Comparison of ENCODE assay signal across 20 mouse cellular contexts in genomic region chr9:46118844-46119385, GRCm38 (mm10).
A peak's percentile ranks its signal among the peaks of the same experiment; 100 is the strongest.
DNase-seq lines count a peak whose midpoint lies in the region; ATAC-seq and TF ChIP-seq lines count a peak whose summit lies in the region.
"Had no signal": no experiment of that assay in that cellular context is flagged by ENCODE, and none has a peak within 500 bp of the region (broad histone marks: within the 10 kb centered on the region; RNA-seq: fewer than 3 reads in every experiment).

No protein-coding gene starts in this region.

- WGBS in forebrain, embryonic 12.5 days = 88% methylated on average over 8 of the region's 8 CpGs
- WGBS in forebrain, embryonic 16.5 days = 74% methylated on average over 8 of the region's 8 CpGs
- WGBS in midbrain, embryonic 15.5 days = 90% methylated on average over 8 of the region's 8 CpGs
- WGBS in midbrain, embryonic 16.5 days = 89% methylated on average over 8 of the region's 8 CpGs
- WGBS in midbrain, postnatal 0 days = 85% methylated on average over 8 of the region's 8 CpGs

- peaks cover 5% of the 10 kb centered on the region; the same call in 1 of the 2 replicates for H3K9me3 ChIP-seq in forebrain, embryonic 12.5 days
- H3K9me3 ChIP-seq in forebrain, embryonic 16.5 days (ENCODE audit: control insufficient read depth, low read length) = no peaks in the 10 kb centered on the region
- H3K9me3 ChIP-seq in midbrain, embryonic 15.5 days = no peaks in the 10 kb centered on the region
- H3K9me3 ChIP-seq in midbrain, embryonic 16.5 days (replicated peaks; ENCODE audit: control insufficient read depth, low read length, poor library complexity, severe bottlenecking) = no peaks in the 10 kb centered on the region
- no peaks in the 10 kb centered on the region for H3K9me3 ChIP-seq in midbrain, postnatal 0 days (ENCODE audit: low read length)
- H3K9me3 ChIP-seq: hindbrain, embryonic 15.5 days; neural tube, embryonic 12.5 days had no signal

- DNase-seq in naive thymus-derived CD4-positive, alpha-beta T cell, adult 2 months (ENCODE audit: low read depth) = peak; percentile 53
- no peak for DNase-seq in midbrain, postnatal 0 days (ENCODE audit: low spot score)
- DNase-seq in cerebellum, adult 9-11 months = no peak
- DNase-seq: cerebellum, postnatal 10 days; embryo, embryonic 11 days; gastrocnemius, postnatal 25 days; heart, postnatal 36 days; kidney, adult 9 months; kidney, postnatal 36 days; lung, adult 2 months; midbrain, embryonic 14.5 days; right cerebral cortex, postnatal 25 days had no signal

- H3K27ac ChIP-seq in forebrain, embryonic 12.5 days = peak overlapping the region; percentile 76; the same call in 1 of the 2 replicates
- H3K27ac ChIP-seq in forebrain, embryonic 16.5 days (ENCODE audit: low read length) = no peak overlapping the region
- peak overlapping the region; percentile 72; the same call in 1 of the 2 replicates for H3K27ac ChIP-seq in midbrain, embryonic 15.5 days
- H3K27ac ChIP-seq in midbrain, embryonic 16.5 days (ENCODE audit: low read length) = no peak overlapping the region
- 0 out of 2 replicates have a peak overlapping the region, but pooled peaks have one; percentile 22 for H3K27ac ChIP-seq in brown adipose tissue, adult 24 weeks (replicated peaks; ENCODE audit: low read depth, low read length)
- H3K27ac ChIP-seq in midbrain, postnatal 0 days (ENCODE audit: low read depth, low read length) = no peak overlapping the region

- no peak overlapping the region for H3K4me3 ChIP-seq in forebrain, embryonic 12.5 days (replicated peaks)
- no peak overlapping the region for H3K4me3 ChIP-seq in forebrain, embryonic 16.5 days (replicated peaks; ENCODE audit: low read length)
- no peak overlapping the region for H3K4me3 ChIP-seq in midbrain, embryonic 15.5 days
- H3K4me3 ChIP-seq in midbrain, embryonic 16.5 days (ENCODE audit: low read depth, low read length) = no peak overlapping the region
- no peak overlapping the region for H3K4me3 ChIP-seq in brown adipose tissue, adult 24 weeks (ENCODE audit: insufficient read depth, low read depth, low read length)
- H3K4me3 ChIP-seq in midbrain, postnatal 0 days (ENCODE audit: low read depth, low read length) = no peak overlapping the region
- H3K4me3 ChIP-seq: hindbrain, embryonic 15.5 days; neural tube, embryonic 12.5 days had no signal

- no peak for TF ChIP-seq CTCF in midbrain, postnatal 0 days (IDR thresholded peaks at IDR 0.05)

- H3K4me2 ChIP-seq in forebrain, embryonic 12.5 days = no peak overlapping the region
- H3K4me2 ChIP-seq in forebrain, embryonic 16.5 days (ENCODE audit: low read length) = no peak overlapping the region
- H3K4me2 ChIP-seq in midbrain, embryonic 15.5 days = no peak overlapping the region
- H3K4me2 ChIP-seq in midbrain, embryonic 16.5 days (ENCODE audit: low read length) = no peak overlapping the region
- no peak overlapping the region for H3K4me2 ChIP-seq in midbrain, postnatal 0 days (ENCODE audit: low read depth, low read length, poor library complexity, severe bottlenecking)
- H3K4me2 ChIP-seq: heart, embryonic 11.5 days; hindbrain, embryonic 15.5 days; neural tube, embryonic 12.5 days had no signal

- no peaks in the 10 kb centered on the region for H3K27me3 ChIP-seq in forebrain, embryonic 12.5 days
- H3K27me3 ChIP-seq in forebrain, embryonic 16.5 days (replicated peaks; ENCODE audit: control insufficient read depth, insufficient read depth, low read length) = no peaks in the 10 kb centered on the region
- H3K27me3 ChIP-seq in midbrain, embryonic 15.5 days (replicated peaks) = no peaks in the 10 kb centered on the region
- H3K27me3 ChIP-seq in midbrain, embryonic 16.5 days (ENCODE audit: control insufficient read depth, insufficient read depth, low read depth, low read length) = no peaks in the 10 kb centered on the region
- no peaks in the 10 kb centered on the region for H3K27me3 ChIP-seq in midbrain, postnatal 0 days (ENCODE audit: insufficient read depth, low read length)
- H3K27me3 ChIP-seq: hindbrain, embryonic 15.5 days; neural tube, embryonic 12.5 days had no signal

- H3K9ac ChIP-seq in forebrain, embryonic 12.5 days = no peak overlapping the region
- no peak overlapping the region for H3K9ac ChIP-seq in forebrain, embryonic 16.5 days (replicated peaks; ENCODE audit: low read depth, low read length)
- H3K9ac ChIP-seq in midbrain, embryonic 15.5 days = no peak overlapping the region
- H3K9ac ChIP-seq in midbrain, embryonic 16.5 days (ENCODE audit: low read depth, low read length) = no peak overlapping the region
- no peak overlapping the region for H3K9ac ChIP-seq in midbrain, postnatal 0 days (replicated peaks; ENCODE audit: low read length, poor library complexity, severe bottlenecking)
- H3K9ac ChIP-seq: hindbrain, embryonic 15.5 days; neural tube, embryonic 12.5 days had no signal

- ATAC-seq in forebrain, embryonic 12.5 days (ENCODE audit: low FRiP score) = no peak
- ATAC-seq in forebrain, embryonic 16.5 days = no peak
- ATAC-seq in midbrain, embryonic 15.5 days (replicated peaks) = no peak
- no peak for ATAC-seq in midbrain, embryonic 16.5 days
- no peak for ATAC-seq in midbrain, postnatal 0 days (ENCODE audit: low FRiP score)

- peaks cover 26% of the 10 kb centered on the region for H3K4me1 ChIP-seq in forebrain, embryonic 12.5 days
- H3K4me1 ChIP-seq in forebrain, embryonic 16.5 days (replicated peaks; ENCODE audit: control insufficient read depth, insufficient read depth, low read length) = peaks cover 20% of the 10 kb centered on the region
- H3K4me1 ChIP-seq in midbrain, embryonic 15.5 days = peaks cover 19% of the 10 kb centered on the region
- H3K4me1 ChIP-seq in midbrain, embryonic 16.5 days (ENCODE audit: control insufficient read depth, insufficient read depth, low read length) = peaks cover 13% of the 10 kb centered on the region
- H3K4me1 ChIP-seq in brown adipose tissue, adult 24 weeks (ENCODE audit: control insufficient read depth, insufficient read depth, insufficient read length, low read length) = peaks cover 20% of the 10 kb centered on the region
- H3K4me1 ChIP-seq in midbrain, postnatal 0 days (ENCODE audit: insufficient read depth, low read length) = 0 out of 2 replicates have a peak, but pooled peaks cover 6% of the 10 kb centered on the region

- H3K36me3 ChIP-seq in forebrain, embryonic 12.5 days (replicated peaks) = 0 out of 2 replicates have a peak, but pooled peaks cover under 1% of the 10 kb centered on the region
- H3K36me3 ChIP-seq in forebrain, embryonic 16.5 days (ENCODE audit: control insufficient read depth, insufficient read depth) = no peaks in the 10 kb centered on the region
- no peaks in the 10 kb centered on the region for H3K36me3 ChIP-seq in midbrain, embryonic 15.5 days (replicated peaks)
- H3K36me3 ChIP-seq in midbrain, embryonic 16.5 days (ENCODE audit: control insufficient read depth, insufficient read depth, low read length) = no peaks in the 10 kb centered on the region
- no peaks in the 10 kb centered on the region for H3K36me3 ChIP-seq in midbrain, postnatal 0 days (ENCODE audit: insufficient read depth, low read length)

Comparison
In these comparisons a context has a peak if more than half of its experiments do, and no peak if none do; other contexts are left out.
1. H3K27ac ChIP-seq: peak in forebrain, embryonic 12.5 days (single experiment), midbrain, embryonic 15.5 days (single experiment) and brown adipose tissue, adult 24 weeks (single experiment); none in forebrain, embryonic 16.5 days (single experiment), midbrain, embryonic 16.5 days (single experiment) and midbrain, postnatal 0 days (single experiment).